In genomic region chr6:136286180-136286579, GRCm38 (mm10) we compare ENCODE assay signal across 27 mouse cellular contexts. TPM values are rescaled to one million over a fixed set of nuclear protein-coding genes. Genes with fewer than 3 reads are reported as not detected.
"Had no signal": no experiment of that assay in that cellular context is flagged by ENCODE, and none has a peak within 500 bp of the region (broad histone marks: within the 10 kb centered on the region; RNA-seq: fewer than 3 reads in every experiment).

No protein-coding gene starts in this region.

- H3K4me3 ChIP-seq: midbrain, embryonic 10.5 days; midbrain, embryonic 12.5 days; myocyte; neural tube, embryonic 13.5 days; neural tube, embryonic 15.5 days had no signal

- H3K9me3 ChIP-seq: midbrain, embryonic 10.5 days; midbrain, embryonic 12.5 days; neural tube, embryonic 13.5 days; neural tube, embryonic 15.5 days had no signal

- ATAC-seq: midbrain, embryonic 16.5 days had no signal

- H3K4me2 ChIP-seq: lung, embryonic 14.5 days; midbrain, embryonic 12.5 days; neural tube, embryonic 13.5 days; neural tube, embryonic 15.5 days had no signal

- H3K27ac ChIP-seq: midbrain, embryonic 10.5 days; midbrain, embryonic 12.5 days; neural tube, embryonic 13.5 days; neural tube, embryonic 15.5 days had no signal

- H3K4me1 ChIP-seq: midbrain, embryonic 10.5 days; midbrain, embryonic 12.5 days; neural tube, embryonic 15.5 days had no signal

- DNase-seq: lung, adult 18-20 months; lung, embryonic 14.5 days; lung, postnatal 10 days; lung, postnatal 4 days; retina, postnatal 1 day; right cerebral cortex, adult 18-20 months; right cerebral cortex, postnatal 25 days; right cerebral cortex, postnatal 4 days; spleen, adult 18-20 months; thymus, adult 18-20 months; thymus, postnatal 14 days; thymus, postnatal 36 days had no signal

- H3K36me3 ChIP-seq: midbrain, embryonic 10.5 days; midbrain, embryonic 12.5 days; neural tube, embryonic 13.5 days; neural tube, embryonic 15.5 days had no signal

- H3K9ac ChIP-seq: lung, embryonic 14.5 days; midbrain, embryonic 12.5 days; neural tube, embryonic 13.5 days; neural tube, embryonic 15.5 days had no signal

- H3K27me3 ChIP-seq: midbrain, embryonic 12.5 days; neural tube, embryonic 13.5 days; neural tube, embryonic 15.5 days had no signal

RNA-seq across cellular contexts. Expression of gene Gm8994, which starts 41.2 kb away (rescaled TPM):
- total RNA-seq: megakaryocyte, adult 5-6 weeks; megakaryocyte-erythroid progenitor cell, adult 5-6 weeks had no signal
- polyA plus RNA-seq: liver, embryonic 16.5 days; lung, embryonic 14.5 days; lung, embryonic 16.5 days; midbrain, embryonic 10.5 days; midbrain, embryonic 12.5 days; midbrain, embryonic 16.5 days; myocyte; neural tube, embryonic 11.5 days; neural tube, embryonic 13.5 days; neural tube, embryonic 15.5 days; small intestine, adult 2 months; stomach, embryonic 14.5 days; stomach, embryonic 16.5 days; thymus, postnatal 0 days had no signal
